Mouse (Mus musculus): Measurements from ENCODE around the gene Cttn.

- TF ChIP-seq CTCF (conservative IDR thresholded peaks at IDR 0.05; ENCODE audit: insufficient read depth, insufficient read length, low read depth, low read length) = no peak
- TF ChIP-seq POLR2A (IDR thresholded peaks at IDR 0.05; ENCODE audit: low read depth, low read length) = no peak
Measured at GRCm38 (mm10) chr7:144461246-144461902, 9.4 kb downstream of the Cttn start.
